Mouse (Mus musculus): ENCODE measurements at regions not wholly inside any gene's neighbourhood (a gene's known extent, or its start where the extent isn't known, plus 50 kb on each side); places are given as distances from the start of the nearest gene placed in this dataset.

GRCm38 (mm10) chr2:106149701-106150100 lies 146.4 kb upstream of the Dnajc24 start:
- ATAC-seq (replicated peaks in 1 of 2; ENCODE audit: insufficient read depth in 1 of 2, low FRiP score in 2 of 2, low TSS enrichment in 1 of 2, low read depth in 1 of 2, poor library complexity in 2 of 2, severe bottlenecking in 2 of 2), result no peak

- no peak for ATAC-seq (replicated peaks in 1 of 2; ENCODE audit: insufficient read depth in 1 of 2, low FRiP score in 2 of 2, low TSS enrichment in 1 of 2, low read depth in 1 of 2, poor library complexity in 2 of 2, severe bottlenecking in 2 of 2)
Measured at GRCm38 (mm10) chr2:106140931-106141330, 137.6 kb upstream of the Dnajc24 start.

GRCm38 (mm10) chr2:106101002-106101401 lies 97.7 kb upstream of the Dnajc24 start:
- no peak for ATAC-seq (replicated peaks in 1 of 2; ENCODE audit: insufficient read depth in 1 of 2, low FRiP score in 2 of 2, low TSS enrichment in 1 of 2, low read depth in 1 of 2, poor library complexity in 2 of 2, severe bottlenecking in 2 of 2)

GRCm38 (mm10) chr2:106086121-106086520 lies 82.8 kb upstream of the Dnajc24 start:
- no peak for ATAC-seq (replicated peaks in 1 of 2; ENCODE audit: insufficient read depth in 1 of 2, low FRiP score in 2 of 2, low TSS enrichment in 1 of 2, low read depth in 1 of 2, poor library complexity in 2 of 2, severe bottlenecking in 2 of 2)

- no peak for ATAC-seq (replicated peaks in 1 of 2; ENCODE audit: insufficient read depth in 1 of 2, low FRiP score in 2 of 2, low TSS enrichment in 1 of 2, low read depth in 1 of 2, poor library complexity in 2 of 2, severe bottlenecking in 2 of 2)
Measured at GRCm38 (mm10) chr2:106083801-106084800, 80.8 kb upstream of the Dnajc24 start.

GRCm38 (mm10) chr2:106083001-106083400 lies 79.7 kb upstream of the Dnajc24 start:
- ATAC-seq (replicated peaks in 1 of 2; ENCODE audit: insufficient read depth in 1 of 2, low FRiP score in 2 of 2, low TSS enrichment in 1 of 2, low read depth in 1 of 2, poor library complexity in 2 of 2, severe bottlenecking in 2 of 2), result no peak

GRCm38 (mm10) chr2:106081951-106082350 lies 78.6 kb upstream of the Dnajc24 start:
- peak; percentile 74 to 76 for ATAC-seq (replicated peaks in 1 of 2; ENCODE audit: insufficient read depth in 1 of 2, low FRiP score in 2 of 2, low TSS enrichment in 1 of 2, low read depth in 1 of 2, poor library complexity in 2 of 2, severe bottlenecking in 2 of 2)

- ATAC-seq (replicated peaks in 1 of 2; ENCODE audit: insufficient read depth in 1 of 2, low FRiP score in 2 of 2, low TSS enrichment in 1 of 2, low read depth in 1 of 2, poor library complexity in 2 of 2, severe bottlenecking in 2 of 2), result no peak
Measured at GRCm38 (mm10) chr2:106080626-106081025, 77.3 kb upstream of the Dnajc24 start.

GRCm38 (mm10) chr2:106078591-106078990 lies 75.2 kb upstream of the Dnajc24 start:
- no peak for ATAC-seq (replicated peaks in 1 of 2; ENCODE audit: insufficient read depth in 1 of 2, low FRiP score in 2 of 2, low TSS enrichment in 1 of 2, low read depth in 1 of 2, poor library complexity in 2 of 2, severe bottlenecking in 2 of 2)

GRCm38 (mm10) chr2:106074441-106074840 lies 71.1 kb upstream of the Dnajc24 start:
- no peak for ATAC-seq (replicated peaks in 1 of 2; ENCODE audit: insufficient read depth in 1 of 2, low FRiP score in 2 of 2, low TSS enrichment in 1 of 2, low read depth in 1 of 2, poor library complexity in 2 of 2, severe bottlenecking in 2 of 2)

GRCm38 (mm10) chr2:106064316-106064715 lies 61.0 kb upstream of the Dnajc24 start:
- no peak for ATAC-seq (replicated peaks in 1 of 2; ENCODE audit: insufficient read depth in 1 of 2, low FRiP score in 2 of 2, low TSS enrichment in 1 of 2, low read depth in 1 of 2, poor library complexity in 2 of 2, severe bottlenecking in 2 of 2)
